Mouse (Mus musculus) urinary bladder, adult 18-20 months (tissue): ENCODE measurements at regions not wholly inside any gene's neighbourhood (a gene's known extent, or its start where the extent isn't known, plus 50 kb on each side); places are given as distances from the start of the nearest gene placed in this dataset.

Experiments used
- DNase-seq, 2 experiments: peaks; one replicate each; pipeline ENCODE4 v3.0.0; 2022; ENCODE audit warnings: low spot score in 2 of 2, mixed read lengths in 2 of 2

DNA sequence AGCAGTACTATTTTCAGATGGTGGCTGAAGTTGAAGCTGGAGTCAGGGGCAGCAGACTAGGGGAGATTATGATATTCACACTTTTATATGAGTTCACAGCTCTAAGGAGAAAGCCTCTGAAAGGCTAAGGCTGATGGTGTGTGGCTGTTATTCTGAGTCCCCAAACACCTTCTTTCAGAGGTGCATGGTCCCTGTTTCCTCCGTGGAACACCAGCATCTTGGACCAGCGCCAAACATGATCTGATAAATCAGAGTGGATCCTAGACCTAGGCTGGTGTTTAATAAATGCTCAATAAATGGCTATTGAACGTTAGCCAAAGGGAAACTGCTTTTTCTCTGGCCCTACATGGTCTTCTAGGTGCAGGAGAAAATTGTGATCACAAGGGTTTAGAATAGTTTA lies 269.2 kb downstream of the Agtpbp1 start:
- DNase-seq, result no peak

DNA sequence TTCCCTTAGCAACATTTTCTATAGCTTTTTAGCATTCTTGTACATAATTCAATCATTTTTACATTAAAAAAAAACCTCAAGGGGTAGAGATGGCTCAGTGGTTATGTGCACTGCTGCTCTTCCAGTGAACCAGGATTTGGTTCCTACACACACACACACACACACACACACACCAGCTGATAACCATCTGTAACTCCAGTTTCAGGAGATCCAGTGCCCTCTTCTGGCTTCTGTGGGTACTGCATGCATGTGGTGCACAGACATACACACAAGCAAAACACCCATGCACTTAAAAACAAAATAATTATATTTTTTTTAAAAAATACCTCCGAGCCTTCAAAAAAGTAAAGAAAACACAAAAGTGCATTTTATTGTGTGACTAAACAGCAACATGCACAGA lies 270.6 kb downstream of the Agtpbp1 start:
- DNase-seq, result no peak

DNA sequence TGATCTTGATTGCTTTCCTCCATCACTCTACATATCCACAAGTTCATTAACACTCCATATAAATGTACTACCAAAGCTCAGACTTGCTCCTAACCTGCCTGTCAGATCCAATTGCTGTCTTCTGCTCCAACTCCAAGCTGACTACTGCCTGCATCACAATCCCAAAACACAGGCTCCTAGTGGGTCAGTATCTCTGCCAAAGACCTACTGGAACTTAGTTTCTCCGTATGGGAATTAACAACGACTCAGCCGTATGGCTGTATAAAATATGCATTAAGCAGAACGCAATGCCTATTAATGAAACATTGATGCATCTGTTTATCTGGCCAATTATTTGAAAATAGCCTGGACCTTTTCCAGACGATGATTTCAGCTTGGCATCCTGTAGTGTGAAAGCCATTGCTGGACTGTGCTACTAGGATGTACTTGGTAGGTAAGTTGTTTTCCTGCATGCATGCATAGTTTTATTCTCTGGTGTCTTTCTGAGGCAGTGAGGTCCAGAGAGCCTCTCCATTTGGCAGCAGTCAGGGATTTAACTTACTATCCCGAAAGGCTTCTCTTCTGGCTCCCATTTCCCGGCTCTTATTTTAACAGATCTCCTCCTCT lies 271.2 kb downstream of the Agtpbp1 start:
- no peak for DNase-seq

DNA sequence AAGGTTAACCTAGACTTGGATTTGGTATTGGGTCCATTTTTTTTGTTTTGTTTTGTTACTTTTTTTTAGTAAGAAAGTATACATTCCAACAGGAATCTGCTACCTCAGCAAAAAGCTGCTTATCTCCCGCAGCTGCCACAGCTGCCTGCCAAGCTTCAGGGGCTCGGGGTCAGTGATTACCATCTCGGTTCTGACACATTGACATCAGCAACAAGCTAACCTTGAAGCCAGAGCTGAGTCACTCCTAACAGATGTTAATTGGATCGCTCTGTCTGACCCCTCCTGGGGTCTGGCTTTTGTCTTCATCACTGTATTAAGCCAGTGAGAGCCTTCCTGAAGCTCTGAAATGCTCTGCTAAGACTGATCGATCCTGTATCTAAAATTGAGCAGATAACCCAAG lies 292.1 kb downstream of the Agtpbp1 start:
- no peak for DNase-seq

DNA sequence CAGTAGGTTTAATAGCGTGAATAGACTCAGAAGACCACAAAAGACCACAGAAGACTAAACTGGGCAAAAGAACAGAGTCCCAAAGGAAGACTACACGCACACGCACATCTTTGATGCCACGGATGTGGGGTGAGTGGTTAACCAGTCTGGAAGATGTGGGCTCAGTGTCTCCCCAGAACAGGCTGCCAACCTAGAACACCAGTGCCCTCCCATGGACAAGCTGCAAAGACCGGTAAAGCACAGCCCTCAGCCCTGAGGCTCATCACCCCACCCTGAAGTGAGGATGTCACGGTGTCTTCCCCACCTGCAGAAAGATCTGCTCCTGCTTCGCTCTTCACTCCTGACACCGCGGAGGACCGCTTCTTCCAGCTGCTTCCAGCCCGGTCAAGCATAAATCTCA lies 295.9 kb downstream of the Agtpbp1 start:
- no peak for DNase-seq

DNA sequence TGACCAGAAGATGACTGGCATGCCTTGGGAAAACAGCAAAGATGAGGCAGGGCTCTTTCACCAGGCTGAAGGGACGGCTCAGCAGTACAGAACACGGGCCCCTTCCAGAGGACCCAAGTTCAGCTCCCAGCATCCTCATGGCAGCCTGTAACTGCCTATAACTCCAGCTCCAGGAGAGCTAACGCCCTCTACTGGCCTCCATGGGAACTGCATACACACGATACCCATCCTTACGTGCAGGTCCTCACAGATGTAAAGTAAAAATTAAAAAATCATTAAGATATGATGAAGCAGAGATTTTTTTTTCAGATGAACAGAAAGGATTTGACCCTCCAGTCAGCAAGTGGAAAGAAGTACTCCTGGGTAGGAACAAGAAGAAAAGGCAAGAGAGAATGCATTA lies 303.8 kb downstream of the Agtpbp1 start:
- DNase-seq, result no peak

DNA sequence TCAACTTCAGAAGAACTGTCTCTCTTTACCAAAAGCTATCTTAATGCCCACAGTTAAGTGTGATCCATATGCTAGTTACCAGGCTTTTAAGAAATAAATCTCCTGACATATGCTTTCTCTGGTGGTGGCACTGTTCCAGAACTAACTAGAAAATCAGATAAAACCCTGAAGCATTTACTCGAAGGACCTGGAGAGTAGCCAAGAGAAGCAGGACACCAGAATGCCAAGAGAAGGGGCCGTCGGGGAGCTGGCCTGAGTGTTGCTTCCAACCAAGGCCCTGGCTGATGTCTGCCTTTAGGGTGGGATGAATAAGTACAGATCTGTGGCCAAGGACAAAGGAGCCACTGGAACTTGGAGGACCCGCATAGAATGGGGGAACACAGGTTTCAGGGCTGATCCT lies 305.9 kb downstream of the Agtpbp1 start:
- DNase-seq, result no peak

DNA sequence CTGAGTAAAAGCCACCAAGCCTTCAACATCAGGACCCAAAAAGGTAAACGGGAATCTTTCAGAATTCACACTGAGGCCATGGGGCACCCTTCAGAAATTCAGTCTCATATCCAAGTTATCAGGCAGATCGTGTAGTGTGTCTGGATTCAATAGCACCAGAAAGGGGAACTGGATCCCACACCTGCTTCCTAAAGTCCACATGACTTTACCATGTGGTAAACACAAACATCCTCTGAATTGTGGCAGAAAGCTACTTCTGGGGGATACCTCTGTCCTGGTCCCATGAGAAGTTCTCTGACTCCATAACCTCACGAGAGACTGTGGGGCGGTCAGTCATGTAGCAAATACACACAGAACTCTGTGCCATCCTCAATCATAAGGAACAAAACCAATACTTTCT lies 313.4 kb downstream of the Agtpbp1 start:
- no peak for DNase-seq

DNA sequence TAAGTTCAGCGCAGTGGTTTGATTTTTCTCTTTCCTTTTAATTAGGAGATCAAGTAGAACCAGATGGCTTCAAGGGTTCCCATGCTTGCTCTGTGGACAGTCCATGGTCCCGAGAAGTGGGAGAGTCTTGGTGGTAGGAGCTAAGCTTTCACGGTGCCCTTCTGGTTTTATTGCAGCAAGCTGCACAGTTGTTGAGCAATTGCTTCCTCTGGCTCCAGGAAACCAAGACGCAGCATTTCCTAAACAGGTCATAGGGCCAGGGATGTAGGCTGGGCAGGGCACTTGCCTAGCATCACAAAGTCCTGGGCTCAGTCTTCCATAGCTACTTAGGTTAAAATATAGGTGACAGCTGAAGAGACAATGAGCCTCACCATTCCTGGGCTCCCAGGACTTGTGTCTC lies 318.2 kb downstream of the Agtpbp1 start:
- DNase-seq, result no peak

DNA sequence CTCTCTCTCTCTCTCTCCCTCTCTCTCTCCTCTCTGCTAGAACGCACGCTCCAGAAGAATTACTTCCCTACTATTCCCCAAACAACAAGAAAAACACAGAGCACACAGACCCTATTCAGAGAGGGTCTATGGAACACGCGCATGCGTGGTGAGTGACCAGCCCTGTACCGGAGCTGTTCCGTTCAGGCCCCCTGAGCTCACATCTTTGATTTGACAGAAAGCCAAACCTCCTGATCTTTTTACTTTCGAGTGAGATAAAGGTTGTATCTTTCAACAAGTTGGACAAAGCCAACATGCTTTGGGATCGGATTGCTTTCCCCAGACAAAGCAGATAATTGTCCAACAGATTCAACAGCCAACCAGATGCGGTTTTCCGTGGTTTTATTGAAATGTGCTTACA lies 320.9 kb downstream of the Agtpbp1 start:
- no peak for DNase-seq

DNA sequence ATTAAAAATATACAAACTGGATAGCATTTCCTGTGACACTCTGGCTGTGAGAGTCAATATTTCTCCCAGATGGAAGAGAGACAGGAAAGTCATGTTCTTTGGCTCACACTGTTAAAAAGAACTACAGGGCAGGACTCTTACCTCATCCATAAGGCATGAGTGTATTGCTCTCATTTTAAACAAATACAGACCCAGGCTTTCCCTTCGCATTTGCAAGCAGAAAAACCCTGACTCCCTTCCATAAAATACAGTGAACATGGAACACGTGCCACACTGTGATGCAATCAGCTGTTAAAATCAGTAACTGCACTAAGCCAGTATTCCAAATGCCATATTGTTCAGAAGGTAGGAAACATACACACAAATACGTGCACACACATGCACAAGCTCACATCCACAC lies 323.1 kb downstream of the Agtpbp1 start:
- no peak for DNase-seq

DNA sequence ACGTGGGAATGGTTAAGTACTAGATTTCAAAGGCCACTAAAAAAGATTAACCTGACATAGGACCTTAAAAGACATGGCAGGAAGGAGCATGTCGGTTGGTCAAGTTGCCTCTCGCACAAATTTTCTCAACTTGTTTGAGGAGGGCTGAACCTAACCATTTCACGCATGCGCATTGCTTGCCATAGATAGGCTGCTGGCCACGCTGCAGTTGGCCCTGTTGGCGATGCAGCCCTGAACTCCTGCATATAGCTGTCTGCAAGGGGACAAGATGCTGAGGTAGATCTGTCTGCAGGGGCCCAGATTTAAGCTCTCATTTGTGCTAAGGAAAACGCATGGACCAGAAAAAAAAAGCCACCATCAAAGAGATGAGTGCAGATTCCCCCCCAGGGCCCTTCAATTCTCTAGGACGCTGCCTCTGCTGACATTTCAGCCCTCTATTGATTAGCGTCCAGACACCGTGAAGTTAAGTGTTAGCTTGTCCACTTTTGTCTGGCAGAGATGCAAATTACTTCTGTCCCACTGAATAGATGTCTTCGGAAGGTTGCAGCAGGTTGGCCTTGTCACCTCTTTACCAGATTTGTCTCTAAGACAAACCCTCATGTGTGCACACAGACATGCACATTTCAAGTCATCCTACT lies 329.1 kb downstream of the Agtpbp1 start:
- no peak for DNase-seq

DNA sequence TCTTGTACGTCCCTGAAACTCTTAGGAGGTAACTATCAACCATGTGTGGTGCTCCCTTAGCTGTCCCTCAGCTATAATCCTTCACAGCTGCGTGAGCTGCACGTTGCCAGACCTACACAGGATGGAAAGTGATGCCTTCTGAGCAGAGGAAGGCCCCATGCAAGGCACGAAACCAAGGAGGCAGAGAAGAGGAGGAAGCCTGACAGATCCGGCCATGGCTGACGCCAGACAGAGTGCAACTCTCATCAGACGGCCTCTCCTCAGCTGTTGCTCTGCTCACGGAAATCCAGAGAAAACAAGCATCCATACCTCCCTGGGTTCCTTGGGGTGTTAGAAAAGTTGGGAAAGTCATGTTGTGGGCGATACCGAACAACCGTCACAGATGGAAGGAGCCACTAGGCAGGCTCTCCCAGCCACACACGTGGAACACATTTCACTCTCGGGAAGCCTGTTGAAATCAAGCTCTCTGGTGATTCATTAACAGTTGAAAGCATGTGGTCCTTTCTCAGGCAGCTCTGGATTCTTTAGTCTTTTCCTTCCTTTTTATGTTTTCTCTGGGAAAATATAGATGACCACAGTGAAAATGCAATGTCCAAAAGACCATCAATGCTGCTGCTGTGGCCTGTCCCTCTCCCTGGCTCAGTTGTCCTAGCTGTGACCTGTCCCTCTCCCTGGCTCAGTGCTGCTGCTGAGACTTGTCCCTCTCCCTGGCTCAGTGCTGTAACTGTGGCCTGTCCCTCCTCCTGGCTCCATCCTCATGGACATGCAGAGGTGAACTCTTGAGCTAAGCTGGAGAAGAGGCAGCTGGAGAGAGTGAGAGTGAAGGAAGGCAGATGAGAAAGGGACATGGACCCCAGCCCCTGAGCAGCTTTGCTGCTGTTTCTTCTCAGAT lies 331.1 kb downstream of the Agtpbp1 start:
- no peak for DNase-seq

DNA sequence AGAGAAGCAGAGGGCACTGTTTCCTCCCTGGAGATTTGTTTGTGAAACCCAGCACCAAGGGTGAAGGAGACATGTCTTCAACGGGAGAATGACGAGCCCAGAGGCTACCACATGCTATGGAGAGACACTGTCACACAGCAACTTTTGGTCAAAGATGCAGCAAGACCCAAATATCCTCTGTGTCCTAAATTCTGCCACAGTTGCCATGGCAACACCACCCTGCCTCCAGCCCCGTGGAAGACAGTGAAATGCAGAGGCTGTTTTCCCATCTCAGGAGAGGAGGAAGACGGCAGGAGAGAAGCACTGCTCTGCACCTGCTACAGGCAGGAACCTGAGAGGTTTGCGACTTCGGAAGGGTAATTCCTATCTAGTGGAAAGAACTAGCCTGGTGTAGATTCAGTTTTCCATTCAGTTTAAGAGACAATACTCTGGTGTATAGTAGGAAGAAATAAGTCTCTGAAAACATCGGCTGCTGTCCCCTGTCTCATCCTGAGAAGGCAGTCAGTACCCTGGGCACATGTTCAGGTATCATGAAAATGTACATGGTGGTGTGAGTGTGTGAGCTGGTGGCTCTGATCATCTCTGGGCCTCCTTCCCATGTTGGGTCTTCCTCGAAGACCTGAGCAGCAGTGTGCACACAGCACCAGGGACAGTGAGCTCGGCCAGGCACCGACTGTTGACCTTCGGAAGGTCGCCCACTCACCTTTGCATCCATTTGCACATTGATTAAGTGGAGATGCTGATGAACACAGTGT lies 333.6 kb downstream of the Agtpbp1 start:
- DNase-seq, result no peak

DNA sequence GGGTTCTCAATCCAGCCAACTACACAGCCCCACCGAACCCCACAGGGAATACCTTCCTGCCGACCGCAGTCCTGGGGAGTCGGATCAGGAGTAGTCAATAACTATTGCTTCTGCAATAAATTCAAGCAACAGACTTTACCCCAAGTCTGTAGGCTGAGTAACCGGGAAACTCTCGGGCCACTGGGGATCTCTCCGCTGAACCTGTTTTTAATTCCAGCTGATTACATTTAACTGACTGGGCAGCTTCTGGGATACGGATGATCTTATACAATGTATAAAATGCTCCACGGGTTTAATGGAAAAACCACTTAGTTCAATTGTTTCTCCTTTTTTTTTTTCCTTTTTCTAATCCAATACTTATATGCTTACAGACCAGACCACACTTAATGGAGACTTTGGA lies 336.6 kb downstream of the Agtpbp1 start:
- DNase-seq, result no peak

DNA sequence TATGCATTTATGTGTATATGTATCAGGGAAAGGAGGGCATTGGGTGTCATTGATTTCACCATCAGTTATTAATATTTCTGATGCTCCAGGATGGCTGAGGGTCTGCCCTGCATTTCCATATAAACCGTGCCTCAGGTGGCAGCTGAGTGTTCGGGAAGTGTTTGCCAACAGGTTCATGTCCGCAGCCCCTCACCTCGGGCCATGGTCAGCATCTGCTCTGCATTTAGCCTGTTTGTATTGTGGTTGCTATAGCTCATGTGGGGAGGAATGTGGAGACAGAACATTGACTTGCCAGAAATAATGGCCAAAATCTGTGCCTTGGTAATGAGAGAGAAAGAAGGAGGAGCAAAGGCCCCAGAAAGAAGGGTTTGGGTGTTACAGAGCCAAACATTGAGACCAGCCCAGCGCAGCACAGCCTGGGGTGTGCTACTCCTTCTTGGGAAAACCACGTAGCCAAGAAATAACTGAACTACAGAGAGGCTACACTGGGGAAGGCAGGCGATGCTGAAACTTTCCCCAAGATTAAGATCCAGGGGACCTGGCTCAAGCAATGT lies 338.0 kb downstream of the Agtpbp1 start:
- DNase-seq, result no peak

DNA sequence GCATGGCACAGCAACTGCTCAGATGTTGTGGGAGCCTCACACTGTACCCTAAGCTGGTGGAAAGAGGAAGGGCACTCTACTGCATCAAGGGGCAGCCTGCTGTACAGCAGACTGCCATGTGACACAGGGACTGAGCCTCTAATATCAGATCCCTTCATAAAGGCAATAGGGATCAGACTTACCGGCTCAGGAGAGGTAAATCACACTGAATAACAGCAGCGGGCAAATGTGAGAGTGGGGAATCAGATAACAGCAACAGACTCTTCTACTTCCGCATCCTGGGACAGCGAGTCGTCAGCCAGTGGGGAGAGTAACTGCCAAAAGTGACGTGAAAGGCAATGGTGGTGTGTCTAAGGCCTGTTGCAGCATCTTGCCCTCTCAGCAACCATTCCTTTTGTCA lies 339.0 kb downstream of the Agtpbp1 start:
- DNase-seq, result no peak

DNA sequence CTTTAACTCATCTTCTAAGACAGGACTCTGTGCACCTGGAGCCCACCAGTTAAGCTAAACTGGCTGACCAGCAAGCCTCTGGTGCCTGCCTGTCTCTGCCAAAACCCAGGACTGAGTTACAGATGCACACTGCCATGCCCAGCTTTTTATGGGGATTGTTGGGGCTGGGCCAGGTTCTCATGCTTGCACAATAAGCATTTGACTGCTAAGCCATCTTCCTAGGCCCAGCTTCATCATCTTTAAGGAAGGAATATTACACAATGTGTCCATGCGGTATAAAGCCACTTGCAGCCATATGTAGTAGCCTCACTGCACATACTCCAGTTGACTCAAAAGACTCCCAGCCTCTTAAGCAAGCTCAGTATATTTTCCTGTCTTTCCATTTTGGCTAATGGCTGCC lies 340.4 kb downstream of the Agtpbp1 start:
- DNase-seq, result no peak

DNA sequence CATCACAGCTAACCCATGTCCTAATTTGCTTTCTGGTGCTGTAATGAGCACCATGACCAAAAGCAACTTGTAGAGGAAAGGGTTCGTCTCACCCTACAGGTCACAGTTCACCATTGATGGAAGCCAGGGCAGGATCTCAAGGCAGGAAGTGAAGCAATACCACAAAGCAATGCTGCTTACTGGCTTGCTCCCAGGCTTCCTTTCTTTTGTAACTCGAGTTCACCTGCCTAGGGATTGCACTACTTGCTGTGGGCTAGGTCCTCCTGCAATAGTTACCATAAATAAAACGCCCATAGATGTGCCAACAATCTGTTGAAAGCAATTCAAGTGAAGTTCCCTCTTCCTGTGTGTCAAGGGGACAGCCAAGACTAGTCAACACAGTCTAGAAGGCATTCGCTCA lies 342.4 kb downstream of the Agtpbp1 start:
- DNase-seq, result no peak

DNA sequence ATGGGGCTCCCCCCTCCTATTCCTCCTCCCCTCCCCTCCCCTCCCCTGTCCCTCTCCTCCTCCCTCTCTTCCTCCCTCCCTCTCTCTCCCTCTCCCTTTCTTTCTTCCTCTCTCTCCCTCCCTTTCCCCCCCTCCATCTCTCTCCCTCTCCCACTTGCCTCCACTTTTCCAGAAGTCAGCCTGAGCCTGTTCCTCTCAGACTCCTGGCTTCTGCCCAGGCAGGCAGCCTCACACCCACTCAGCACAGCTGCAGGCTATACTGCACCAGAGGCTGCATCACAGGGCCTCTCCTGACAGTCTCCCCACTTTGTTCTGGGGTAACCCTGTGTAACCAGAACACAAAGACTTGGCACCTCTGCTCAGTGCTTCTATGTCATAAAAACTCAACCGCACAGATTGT lies 346.3 kb downstream of the Agtpbp1 start:
- DNase-seq, result no peak

DNA sequence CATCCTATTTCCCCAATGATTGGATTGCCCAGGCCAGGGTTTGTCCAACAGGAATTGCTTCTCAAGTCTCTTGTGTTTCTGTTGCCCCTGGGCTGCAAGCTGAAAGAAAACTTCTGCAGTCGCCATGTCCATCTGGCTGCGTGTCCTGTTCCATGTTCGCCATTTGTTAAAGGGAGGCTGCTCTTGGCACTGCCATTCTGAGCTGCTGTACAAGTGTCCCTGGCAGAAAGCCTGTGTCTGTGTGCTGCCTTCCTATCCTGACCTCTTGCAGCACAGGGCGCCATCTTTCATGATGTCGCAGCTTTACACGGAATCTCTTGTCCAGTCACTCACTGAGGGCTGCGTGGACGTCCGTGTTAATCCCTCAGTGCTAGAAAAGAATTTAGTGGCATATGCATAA lies 349.2 kb downstream of the Agtpbp1 start:
- no peak for DNase-seq

DNA sequence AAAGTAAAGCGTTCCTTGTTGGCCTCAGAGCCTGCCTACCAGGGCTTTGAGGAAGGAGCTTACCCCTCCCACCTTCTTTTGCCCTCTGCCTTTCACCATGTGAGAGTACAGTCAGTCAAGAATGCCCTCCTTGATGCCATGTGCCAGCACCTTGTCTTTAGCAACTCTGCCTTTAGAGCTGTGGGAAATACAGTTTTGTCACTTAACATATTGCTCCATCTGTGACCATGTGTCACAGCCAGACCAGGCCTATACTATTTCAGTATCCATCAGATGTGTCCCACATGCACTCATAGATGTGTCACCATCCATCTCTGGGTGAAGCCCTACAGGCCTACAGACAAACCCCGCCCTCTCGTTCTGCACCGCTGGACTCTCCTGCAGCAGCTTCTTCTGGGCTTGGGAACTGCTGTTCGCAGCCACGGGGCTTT lies 355.9 kb downstream of the Agtpbp1 start:
- DNase-seq, result no peak
